Mouse (Mus musculus): Measurements from ENCODE around the gene Srsf2. TPM values are rescaled to one million over a fixed set of nuclear protein-coding genes. Genes with fewer than 3 reads are reported as not detected.
"Not testable (repeated sequence)": the region's sequence is repeated elsewhere in the genome, so short reads cannot be mapped to it uniquely, and the experiment has no call there.

Gene Srsf2
- 750 and 773 TPM in 2 replicates for polyA plus RNA-seq (2015; fragmentation: Nextera tagmentation; extraction: Ambion mirVana)

GRCm38 (mm10) chr11:116852891-116853511, at the start of gene Srsf2:
Gene Srsf2, minus strand, starts transcription at chr11:116853094.
- WGBS = under 1% methylated on average over 70 of the region's 74 CpGs
- peak within 1 kb of the TSS; percentile 99 for H3K9ac ChIP-seq
- no peaks in the 10 kb centered on the region for H3K9me3 ChIP-seq (replicated peaks)
- peaks cover 31% of the 10 kb centered on the region for H3K36me3 ChIP-seq (ENCODE audit: poor library complexity, severe bottlenecking)
- peak; percentile 88 for ATAC-seq
- H3K27ac ChIP-seq = peak within 1 kb of the TSS; percentile 98
- H3K4me3 ChIP-seq = peak within 1 kb of the TSS; percentile 97
- H3K4me2 ChIP-seq = peak within 1 kb of the TSS; percentile 82
- H3K27me3 ChIP-seq = no peaks in the 10 kb centered on the region
- peaks cover 36% of the 10 kb centered on the region for H3K4me1 ChIP-seq

DNA sequence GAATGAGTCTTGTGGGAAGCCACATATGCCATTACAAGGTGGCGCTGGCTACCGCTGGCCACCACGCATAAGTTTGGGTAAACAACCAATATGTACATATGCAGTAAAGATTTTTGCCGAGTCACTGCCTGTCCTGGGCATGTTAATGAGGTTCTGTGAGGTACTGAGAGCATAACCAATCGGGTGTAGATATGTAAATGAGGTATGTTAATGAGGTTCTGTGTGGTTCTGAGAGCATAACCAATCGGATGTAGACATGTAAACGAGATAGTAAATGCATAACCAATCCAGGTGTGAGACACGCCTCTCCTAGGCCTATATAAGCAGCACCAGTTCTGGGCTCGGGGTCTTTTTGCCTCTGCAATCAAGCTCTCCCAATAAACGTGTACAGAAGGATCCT, 49.7 kb upstream of the Srsf2 start:
- 88% methylated on average over 10 of the region's 10 CpGs for WGBS
- H3K27me3 ChIP-seq = peaks cover 27% of the 10 kb centered on the region

GRCm38 (mm10) chr11:116899247-116899646, 46.4 kb upstream of the Srsf2 start:
- WGBS = 90% methylated on average over 12 of the region's 12 CpGs
- Histone ChIP-seq H3K9me3 (replicated peaks) (no peaks in the 10 kb centered on the region), H3K36me3 (ENCODE audit: poor library complexity, severe bottlenecking) (no peaks in the 10 kb centered on the region)

More for the DNA sequence above, 49.7 kb upstream of the Srsf2 start:
- not testable (repeated sequence) for H3K4me3 ChIP-seq; H3K36me3 ChIP-seq (ENCODE audit: poor library complexity, severe bottlenecking); H3K27ac ChIP-seq; H3K4me2 ChIP-seq; H3K9me3 ChIP-seq (replicated peaks); H3K9ac ChIP-seq; ATAC-seq
- peaks cover 16% of the 10 kb centered on the region for H3K4me1 ChIP-seq

GRCm38 (mm10) chr11:116895402-116895801, 42.5 kb upstream of the Srsf2 start:
- Histone ChIP-seq H3K4me2 (no peak overlapping the region), H3K4me1 (peaks cover 7% of the 10 kb centered on the region; the same call in 1 of the 2 replicates), H3K36me3 (ENCODE audit: poor library complexity, severe bottlenecking) (no peaks in the 10 kb centered on the region), H3K9me3 (replicated peaks) (no peaks in the 10 kb centered on the region), H3K27me3 (peaks cover 4% of the 10 kb centered on the region; the same call in 1 of the 2 replicates), H3K4me3 (no peak overlapping the region), H3K9ac (no peak overlapping the region), H3K27ac (no peak overlapping the region)
- 52% methylated on average over 3 of the region's 3 CpGs for WGBS
- ATAC-seq = no peak

More at GRCm38 (mm10) chr11:116899247-116899646, 46.4 kb upstream of the Srsf2 start:
- H3K27ac ChIP-seq = no peak overlapping the region
- no peak overlapping the region for H3K9ac ChIP-seq
- ATAC-seq = no peak
- H3K4me2 ChIP-seq = no peak overlapping the region
- H3K27me3 ChIP-seq = peaks cover 10% of the 10 kb centered on the region
- peaks cover 8% of the 10 kb centered on the region; the same call in 1 of the 2 replicates for H3K4me1 ChIP-seq
- no peak overlapping the region for H3K4me3 ChIP-seq

DNA sequence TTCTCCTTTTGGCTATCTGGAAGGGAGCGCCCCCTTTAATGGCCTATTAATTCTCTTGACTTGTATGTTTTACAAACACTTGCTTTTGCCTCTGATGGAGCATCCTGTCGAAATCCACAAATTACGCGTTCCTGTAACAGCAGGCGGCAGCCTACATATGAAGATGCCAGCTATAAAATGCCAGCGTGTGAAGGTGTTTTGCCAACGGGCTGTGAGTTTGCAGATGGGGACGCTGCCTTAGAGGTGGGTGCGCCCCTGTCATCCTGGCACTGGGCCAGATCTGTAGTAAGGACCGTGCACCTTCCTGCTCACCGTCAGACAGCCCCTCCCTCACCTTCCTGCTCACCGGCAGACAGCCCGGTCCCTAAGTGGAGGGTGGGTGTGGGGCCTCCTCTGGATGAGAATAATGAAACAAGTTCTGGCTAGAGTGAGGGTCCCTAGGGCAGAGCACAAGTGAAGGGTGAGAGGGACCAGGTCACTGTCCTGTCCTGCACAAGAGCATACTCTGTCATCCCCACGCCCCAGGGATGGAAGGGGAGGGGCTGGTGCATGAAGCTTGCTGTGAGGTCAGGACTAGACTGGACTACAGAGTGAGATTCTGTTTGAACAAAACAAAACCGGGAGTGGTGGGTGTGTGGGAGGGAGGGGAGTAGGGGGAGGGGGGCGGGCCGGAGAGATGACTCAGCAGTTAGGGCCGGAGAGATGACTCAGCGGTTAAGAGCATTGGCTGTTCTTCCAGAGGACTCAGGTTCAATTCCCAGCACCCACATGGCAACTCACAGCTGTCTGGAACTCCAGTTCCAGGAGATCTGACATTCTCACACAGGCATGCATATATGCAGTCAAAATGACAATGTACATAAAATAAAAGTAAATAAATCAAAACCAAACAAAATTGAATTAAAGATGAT, 40.9 kb upstream of the Srsf2 start:
- peaks cover 4% of the 10 kb centered on the region; the same call in 1 of the 2 replicates for H3K4me1 ChIP-seq
- no peak for ATAC-seq
- no peak overlapping the region for H3K27ac ChIP-seq
- H3K4me2 ChIP-seq = no peak overlapping the region
- no peaks in the 10 kb centered on the region for H3K9me3 ChIP-seq (replicated peaks)
- 72% methylated on average over 19 of the region's 19 CpGs for WGBS
- H3K9ac ChIP-seq = no peak overlapping the region
- H3K36me3 ChIP-seq (ENCODE audit: poor library complexity, severe bottlenecking) = no peaks in the 10 kb centered on the region
- no peak overlapping the region for H3K4me3 ChIP-seq
- peaks cover 4% of the 10 kb centered on the region; the same call in 1 of the 2 replicates for H3K27me3 ChIP-seq

DNA sequence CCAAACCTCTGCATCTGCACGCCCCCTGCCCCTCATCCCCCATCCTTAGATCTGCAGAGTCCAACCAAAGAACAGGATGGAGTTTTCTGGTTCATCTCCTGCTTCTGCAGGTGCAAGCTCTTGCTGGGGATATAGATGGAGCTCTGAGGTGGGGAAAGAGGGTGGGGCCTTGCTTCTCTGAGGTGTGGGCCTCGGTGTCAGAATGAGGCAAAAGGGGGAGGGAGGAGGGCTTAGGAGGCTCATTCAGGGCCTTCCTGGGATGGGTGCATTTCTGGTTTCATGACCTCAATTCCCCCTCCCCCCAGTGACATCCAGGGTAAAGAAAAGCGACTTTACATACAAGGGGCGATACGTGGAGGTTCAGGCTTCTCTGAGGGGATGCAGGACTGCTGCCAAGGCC, 34.2 kb upstream of the Srsf2 start:
- Histone ChIP-seq H3K36me3 (ENCODE audit: poor library complexity, severe bottlenecking) (no peaks in the 10 kb centered on the region), H3K9me3 (replicated peaks) (no peaks in the 10 kb centered on the region), H3K27me3 (peaks cover 6% of the 10 kb centered on the region; the same call in 1 of the 2 replicates), H3K4me2 (no peak overlapping the region), H3K9ac (no peak overlapping the region), H3K4me1 (peaks cover 8% of the 10 kb centered on the region; the same call in 1 of the 2 replicates), H3K27ac (no peak overlapping the region), H3K4me3 (no peak overlapping the region)
- ATAC-seq = no peak
- WGBS = 53% methylated on average over 5 of the region's 5 CpGs

- peak; percentile 61 for ATAC-seq
- Histone ChIP-seq H3K4me3 (peak overlapping the region; percentile 11), H3K36me3 (ENCODE audit: poor library complexity, severe bottlenecking) (no peaks in the 10 kb centered on the region), H3K9me3 (replicated peaks) (no peaks in the 10 kb centered on the region), H3K27ac (no peak overlapping the region), H3K27me3 (peaks cover 6% of the 10 kb centered on the region; the same call in 1 of the 2 replicates), H3K4me2 (peak overlapping the region; percentile 56), H3K4me1 (peaks cover 11% of the 10 kb centered on the region; the same call in 1 of the 2 replicates), H3K9ac (0 out of 2 replicates have a peak overlapping the region, but pooled peaks have one; percentile 21)
- WGBS = 4% methylated on average over 28 of the region's 28 CpGs
These were observed 32.6 kb upstream of the Srsf2 start for GRCm38 (mm10) chr11:116885275-116886151.

- 85% methylated on average over 6 of the region's 6 CpGs for WGBS
- H3K9me3 ChIP-seq (replicated peaks) = no peaks in the 10 kb centered on the region
- no peak overlapping the region for H3K4me2 ChIP-seq
- H3K36me3 ChIP-seq (ENCODE audit: poor library complexity, severe bottlenecking) = no peaks in the 10 kb centered on the region
- H3K27me3 ChIP-seq = peaks cover 6% of the 10 kb centered on the region; the same call in 1 of the 2 replicates
- peaks cover 11% of the 10 kb centered on the region; the same call in 1 of the 2 replicates for H3K4me1 ChIP-seq
- H3K9ac ChIP-seq = no peak overlapping the region
- ATAC-seq = no peak
- no peak overlapping the region for H3K4me3 ChIP-seq
- no peak overlapping the region for H3K27ac ChIP-seq
These were observed 31.2 kb upstream of the Srsf2 start for GRCm38 (mm10) chr11:116884061-116884460.

DNA sequence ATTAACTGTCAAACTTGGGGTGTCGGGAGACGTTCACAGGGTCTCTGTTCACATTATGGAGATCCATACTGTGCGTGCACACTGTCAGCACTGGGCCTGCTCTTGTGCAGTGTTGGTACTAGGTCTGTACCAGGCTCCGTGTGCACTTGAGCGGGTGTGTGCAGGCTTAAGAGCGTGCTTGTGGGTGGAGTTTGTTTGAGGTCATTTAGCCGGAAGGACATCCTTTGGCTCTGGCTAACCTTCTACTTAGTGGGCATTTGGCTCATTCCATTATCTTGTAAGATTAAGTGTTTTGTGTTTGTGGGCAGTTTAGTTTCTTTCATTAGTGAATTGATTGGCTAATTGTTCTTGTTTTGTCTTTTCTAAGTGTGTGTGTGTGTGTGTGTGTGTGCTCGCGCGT, 29.6 kb upstream of the Srsf2 start:
- Histone ChIP-seq H3K4me1 (peaks cover 11% of the 10 kb centered on the region; the same call in 1 of the 2 replicates), H3K4me3 (no peak overlapping the region), H3K36me3 (ENCODE audit: poor library complexity, severe bottlenecking) (no peaks in the 10 kb centered on the region), H3K9me3 (replicated peaks) (no peaks in the 10 kb centered on the region), H3K4me2 (no peak overlapping the region), H3K27ac (no peak overlapping the region), H3K27me3 (peaks cover 6% of the 10 kb centered on the region; the same call in 1 of the 2 replicates), H3K9ac (no peak overlapping the region)
- WGBS = 78% methylated on average over 10 of the region's 10 CpGs
- no peak for ATAC-seq

- H3K4me1 ChIP-seq = peaks cover 11% of the 10 kb centered on the region; the same call in 1 of the 2 replicates
- H3K27ac ChIP-seq = no peak overlapping the region
- no peak overlapping the region for H3K9ac ChIP-seq
- H3K27me3 ChIP-seq = no peaks in the 10 kb centered on the region; the same call in 1 of the 2 replicates
- H3K9me3 ChIP-seq (replicated peaks) = no peaks in the 10 kb centered on the region
- H3K4me2 ChIP-seq = no peak overlapping the region
- H3K4me3 ChIP-seq = no peak overlapping the region
- WGBS = 56% methylated on average over 5 of the region's 5 CpGs
- no peak for ATAC-seq
- no peaks in the 10 kb centered on the region for H3K36me3 ChIP-seq (ENCODE audit: poor library complexity, severe bottlenecking)
These were observed 28.5 kb upstream of the Srsf2 start for GRCm38 (mm10) chr11:116881440-116881839.

- Histone ChIP-seq H3K36me3 (ENCODE audit: poor library complexity, severe bottlenecking) (peaks cover 2% of the 10 kb centered on the region; the same call in 1 of the 2 replicates), H3K4me2 (no peak overlapping the region), H3K4me3 (no peak overlapping the region), H3K9me3 (replicated peaks) (no peaks in the 10 kb centered on the region), H3K27me3 (no peaks in the 10 kb centered on the region; the same call in 1 of the 2 replicates), H3K4me1 (peaks cover 8% of the 10 kb centered on the region; the same call in 1 of the 2 replicates), H3K27ac (no peak overlapping the region), H3K9ac (0 out of 2 replicates have a peak overlapping the region, but pooled peaks have one; percentile 8)
- 54% methylated on average over 7 of the region's 7 CpGs for WGBS
- no peak for ATAC-seq
These were observed 27.9 kb upstream of the Srsf2 start for GRCm38 (mm10) chr11:116880839-116881238.
